ENCODE assay signal across 8 mouse cellular contexts in genomic region chr15:25440991-25441867, GRCm38 (mm10). TPM values are rescaled to one million over a fixed set of nuclear protein-coding genes. Genes with fewer than 3 reads are reported as not detected.
DNase-seq lines count a peak whose midpoint lies in the region; ATAC-seq and TF ChIP-seq lines count a peak whose summit lies in the region.

No protein-coding gene starts in this region.

- H3K27me3 ChIP-seq in embryonic facial prominence, embryonic 13.5 days = peaks cover 13% of the 10 kb centered on the region
- H3K27me3 ChIP-seq in heart, embryonic 12.5 days (replicated peaks) = peaks cover 32% of the 10 kb centered on the region
- no peaks in the 10 kb centered on the region for H3K27me3 ChIP-seq in kidney, embryonic 15.5 days
- H3K27me3 ChIP-seq in liver, postnatal 0 days (ENCODE audit: insufficient read depth, low read length) = no peaks in the 10 kb centered on the region
- H3K27me3 ChIP-seq in neural tube, embryonic 12.5 days (replicated peaks) = no peaks in the 10 kb centered on the region

- H3K27ac ChIP-seq in embryonic facial prominence, embryonic 13.5 days = no peak overlapping the region
- no peak overlapping the region for H3K27ac ChIP-seq in heart, embryonic 12.5 days (ENCODE audit: poor library complexity, severe bottlenecking)
- H3K27ac ChIP-seq in kidney, embryonic 15.5 days = no peak overlapping the region
- H3K27ac ChIP-seq in liver, postnatal 0 days (ENCODE audit: low read depth) = no peak overlapping the region
- no peak overlapping the region for H3K27ac ChIP-seq in neural tube, embryonic 12.5 days

- H3K4me3 ChIP-seq in embryonic facial prominence, embryonic 13.5 days = peak overlapping the region; percentile 19
- peak overlapping the region; percentile 29 for H3K4me3 ChIP-seq in heart, embryonic 12.5 days
- H3K4me3 ChIP-seq in kidney, embryonic 15.5 days (replicated peaks) = peak overlapping the region; percentile 29
- peak overlapping the region; percentile 19; the same call in 1 of the 2 replicates for H3K4me3 ChIP-seq in liver, postnatal 0 days (ENCODE audit: low read depth, low read length)
- no peak overlapping the region for H3K4me3 ChIP-seq in neural tube, embryonic 12.5 days

- no peak for ATAC-seq in embryonic facial prominence, embryonic 13.5 days (ENCODE audit: insufficient number of reproducible peaks, insufficient read depth, low FRiP score, low TSS enrichment, low read depth)
- ATAC-seq in heart, embryonic 12.5 days (ENCODE audit: insufficient number of reproducible peaks, low FRiP score) = no peak
- ATAC-seq in kidney, embryonic 15.5 days (replicated peaks; ENCODE audit: low FRiP score) = peak; percentile 1; the same call in 1 of the 2 replicates
- ATAC-seq in liver, postnatal 0 days = peak; percentile 58
- ATAC-seq in neural tube, embryonic 12.5 days (ENCODE audit: low FRiP score, low read depth) = no peak

- H3K4me2 ChIP-seq in embryonic facial prominence, embryonic 13.5 days = peak overlapping the region; percentile 54
- peak overlapping the region; percentile 70 for H3K4me2 ChIP-seq in heart, embryonic 12.5 days
- peak overlapping the region; percentile 54 for H3K4me2 ChIP-seq in kidney, embryonic 15.5 days
- peak overlapping the region; percentile 66 for H3K4me2 ChIP-seq in liver, postnatal 0 days (ENCODE audit: low read depth, low read length)
- peak overlapping the region; percentile 46 for H3K4me2 ChIP-seq in neural tube, embryonic 12.5 days (replicated peaks)

- H3K4me1 ChIP-seq in embryonic facial prominence, embryonic 13.5 days = peaks cover 21% of the 10 kb centered on the region
- H3K4me1 ChIP-seq in heart, embryonic 12.5 days (replicated peaks) = peaks cover 5% of the 10 kb centered on the region
- H3K4me1 ChIP-seq in kidney, embryonic 15.5 days = peaks cover 55% of the 10 kb centered on the region
- no peaks in the 10 kb centered on the region for H3K4me1 ChIP-seq in liver, postnatal 0 days (ENCODE audit: insufficient read depth)
- H3K4me1 ChIP-seq in neural tube, embryonic 12.5 days = no peaks in the 10 kb centered on the region

- TF ChIP-seq EP300 in liver, postnatal 0 days (IDR thresholded peaks at IDR 0.05; ENCODE audit: low read depth) = no peak

- 6% methylated on average over 24 of the region's 24 CpGs for WGBS in embryonic facial prominence, embryonic 13.5 days
- 15% methylated on average over 24 of the region's 24 CpGs for WGBS in heart, embryonic 12.5 days
- 12% methylated on average over 24 of the region's 24 CpGs for WGBS in kidney, embryonic 15.5 days
- 18% methylated on average over 24 of the region's 24 CpGs for WGBS in liver, postnatal 0 days (ENCODE audit: insufficient replicate concordance)
- 30% methylated on average over 24 of the region's 24 CpGs for WGBS in neural tube, embryonic 12.5 days

- no peaks in the 10 kb centered on the region for H3K36me3 ChIP-seq in embryonic facial prominence, embryonic 13.5 days
- no peaks in the 10 kb centered on the region for H3K36me3 ChIP-seq in heart, embryonic 12.5 days
- H3K36me3 ChIP-seq in kidney, embryonic 15.5 days = no peaks in the 10 kb centered on the region
- no peaks in the 10 kb centered on the region for H3K36me3 ChIP-seq in liver, postnatal 0 days (replicated peaks; ENCODE audit: insufficient read depth, low read length)
- H3K36me3 ChIP-seq in neural tube, embryonic 12.5 days = no peaks in the 10 kb centered on the region

- H3K9me3 ChIP-seq in embryonic facial prominence, embryonic 13.5 days = no peaks in the 10 kb centered on the region
- H3K9me3 ChIP-seq in heart, embryonic 12.5 days (replicated peaks) = no peaks in the 10 kb centered on the region
- no peaks in the 10 kb centered on the region for H3K9me3 ChIP-seq in kidney, embryonic 15.5 days (replicated peaks)
- H3K9me3 ChIP-seq in liver, postnatal 0 days (ENCODE audit: low read length) = no peaks in the 10 kb centered on the region
- H3K9me3 ChIP-seq in neural tube, embryonic 12.5 days = no peaks in the 10 kb centered on the region

- H3K9ac ChIP-seq in embryonic facial prominence, embryonic 13.5 days = no peak overlapping the region
- H3K9ac ChIP-seq in heart, embryonic 12.5 days = 0 out of 2 replicates have a peak overlapping the region, but pooled peaks have one; percentile 13
- no peak overlapping the region for H3K9ac ChIP-seq in kidney, embryonic 15.5 days
- no peak overlapping the region for H3K9ac ChIP-seq in liver, postnatal 0 days (replicated peaks)
- no peak overlapping the region for H3K9ac ChIP-seq in neural tube, embryonic 12.5 days

- DNase-seq in CD8-positive naive resting alpha-beta T cell, adult 2 months (ENCODE audit: low read depth in 2 of 2, low spot score in 2 of 2) = peak; percentile 43 to 51
- peak; percentile 82 for DNase-seq in adrenal gland, postnatal 10 days
- DNase-seq in liver, postnatal 0 days = peak; percentile 75
- DNase-seq in thymus, postnatal 10 days (ENCODE audit: low spot score in 2 of 2) = peak; percentile 41 to 78

- TF ChIP-seq CTCF in liver, postnatal 0 days (IDR thresholded peaks at IDR 0.05; ENCODE audit: low read depth) = peak; percentile 68

RNA-seq across cellular contexts. Expression of gene Basp1, which starts 27.7 kb away (rescaled TPM):
- 10 to 100 TPM; 17.6 to 29.6 TPM for total RNA-seq in adrenal gland, postnatal 10 days (2021)
- 56.1 and 66.2 TPM in 2 replicates for polyA plus RNA-seq in embryonic facial prominence, embryonic 13.5 days (2015; fragmentation: Nextera tagmentation; extraction: Ambion mirVana)
- 18.4 and 18.6 TPM in 2 replicates for polyA plus RNA-seq in heart, embryonic 12.5 days (2016; fragmentation: Nextera tagmentation; extraction: Ambion mirVana)
- 26.1 and 29.5 TPM in 2 replicates for polyA plus RNA-seq in kidney, embryonic 15.5 days (2015; fragmentation: Nextera tagmentation; extraction: Ambion mirVana)
- 1.9 and 2.2 TPM in 2 replicates for polyA plus RNA-seq in liver, postnatal 0 days (2015; fragmentation: Nextera tagmentation; extraction: Ambion mirVana)
- polyA plus RNA-seq in neural tube, embryonic 12.5 days (2016; fragmentation: Nextera tagmentation; extraction: Ambion mirVana) = 392 and 466 TPM in 2 replicates

Comparison
In these comparisons a context has a peak if more than half of its experiments do, and no peak if none do; other contexts are left out.
1. ATAC-seq: peak in kidney, embryonic 15.5 days (single experiment) and liver, postnatal 0 days (single experiment); none in embryonic facial prominence, embryonic 13.5 days (single experiment), heart, embryonic 12.5 days (single experiment) and neural tube, embryonic 12.5 days (single experiment).
2. Peak in every context shown above with its lines, with median percentiles within 50 percentile points of each other: DNase-seq and H3K4me2 ChIP-seq.